Mouse (Mus musculus) CD4-positive, CD25-positive, alpha-beta regulatory T cell, adult 2 months (primary cell): Measurements from ENCODE around the gene Il2rb.

Source experiments
- DNase-seq: peaks from one replicate; pipeline ENCODE4 v3.0.0-alpha.2; 2012; ENCODE audit warnings: low read depth, low spot score

Gene Il2rb

DNA sequence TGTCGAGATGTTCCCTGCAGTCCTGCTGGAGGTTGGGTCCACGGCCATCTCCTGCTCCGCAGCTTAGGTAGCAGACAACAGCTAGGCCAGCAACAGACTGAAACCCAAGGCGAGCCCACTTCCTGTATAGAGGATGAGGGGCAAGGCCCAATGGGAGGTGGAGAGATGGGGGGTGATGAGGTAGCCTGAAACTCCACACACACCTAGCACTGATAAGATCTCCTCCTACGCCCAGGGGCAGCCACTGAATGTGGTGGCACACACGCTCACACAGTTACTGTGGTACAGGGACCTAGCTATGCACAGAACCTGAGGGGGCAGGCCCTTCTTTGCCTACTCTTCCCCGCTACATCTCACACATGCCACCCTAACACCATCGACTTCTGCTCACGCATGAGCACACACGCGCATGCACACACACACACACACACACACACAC, at the start of gene Il2rb:
Il2rb (minus strand) TSS at position 304 of the 439 bp plus-strand sequence.
- DNase-seq, result peak; percentile 93

DNA sequence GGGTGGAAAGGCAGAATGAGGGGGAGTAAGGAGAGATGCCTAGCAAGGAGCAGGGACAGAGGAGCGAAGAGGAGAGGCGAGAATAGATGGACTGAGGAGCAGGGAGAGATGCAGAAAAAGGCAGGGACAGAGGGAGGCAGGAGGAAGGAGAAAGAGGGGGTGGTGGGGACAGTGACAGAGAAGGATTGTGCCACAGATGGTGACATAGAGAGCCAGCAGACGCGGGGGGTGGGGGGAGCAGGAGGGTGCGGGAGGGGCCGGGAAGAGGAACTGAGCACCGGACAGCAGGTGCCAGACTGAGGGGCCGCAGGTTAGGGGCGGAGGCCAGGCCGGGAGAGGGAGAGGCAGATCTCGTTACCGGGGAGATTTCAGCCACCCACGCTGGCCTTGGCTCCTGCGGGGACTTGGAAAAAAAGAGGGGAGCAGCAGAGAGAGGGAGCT, 49.5 kb upstream of the Il2rb start, which contains the start of gene Sstr3:
Sstr3 (minus strand) TSS at position 125 of the 441 bp plus-strand sequence.
- DNase-seq, result no peak

DNA sequence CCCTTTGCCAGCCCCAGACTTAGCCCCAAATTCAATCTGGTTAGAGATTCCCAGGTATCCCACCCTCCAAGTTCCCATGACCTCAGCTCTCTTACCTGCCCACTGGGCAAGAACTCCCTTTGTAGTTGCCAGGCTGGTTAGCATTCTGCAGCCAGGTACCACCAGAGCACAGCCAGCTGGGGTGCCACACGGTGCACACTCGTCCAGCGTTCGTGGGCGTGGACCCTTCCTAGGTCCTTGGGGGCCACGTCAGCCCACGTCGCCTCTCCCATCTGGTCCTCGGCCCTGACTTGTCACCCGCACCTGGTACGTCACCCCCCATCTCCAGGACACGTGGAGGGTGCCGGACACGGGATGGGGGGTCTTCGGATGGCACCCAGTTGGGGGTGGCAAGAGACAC, 49.0 kb upstream of the Il2rb start:
- no peak for DNase-seq

- no peak for DNase-seq
These were observed 47.8 kb upstream of the Il2rb start for GRCm38 (mm10) chr15:78542767-78543303.

DNA sequence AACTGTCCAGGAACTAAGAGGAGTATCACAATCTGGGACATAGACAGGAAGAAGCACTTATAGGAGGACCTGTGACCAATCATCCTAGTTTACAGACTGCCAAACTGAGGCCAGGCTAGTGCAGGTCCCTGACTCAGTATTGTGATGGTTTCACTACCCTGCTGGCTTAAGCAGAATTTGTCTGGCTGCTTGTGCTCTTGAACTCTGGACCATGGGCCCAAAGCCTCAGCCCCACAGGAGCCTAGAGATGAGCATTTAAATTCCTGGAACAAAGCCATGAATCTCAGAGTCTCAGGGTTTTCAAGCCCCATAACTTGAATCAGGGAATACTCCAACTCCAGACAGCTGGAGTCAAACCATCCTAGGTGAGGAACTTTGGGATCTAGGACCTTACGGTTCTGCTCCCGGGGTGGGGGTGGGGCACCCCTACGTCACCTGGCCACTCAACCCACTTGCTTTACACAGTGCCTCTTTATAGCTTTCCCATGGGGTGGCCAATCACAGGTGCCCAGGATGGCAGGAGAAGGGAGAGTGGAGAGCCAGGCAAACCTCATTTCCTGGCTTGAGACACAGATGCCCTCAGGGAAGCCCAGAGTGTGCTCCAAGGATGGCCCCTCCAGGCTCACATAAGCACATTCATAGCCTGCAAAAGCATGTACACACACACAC, 47.2 kb upstream of the Il2rb start:
- DNase-seq, result no peak

DNA sequence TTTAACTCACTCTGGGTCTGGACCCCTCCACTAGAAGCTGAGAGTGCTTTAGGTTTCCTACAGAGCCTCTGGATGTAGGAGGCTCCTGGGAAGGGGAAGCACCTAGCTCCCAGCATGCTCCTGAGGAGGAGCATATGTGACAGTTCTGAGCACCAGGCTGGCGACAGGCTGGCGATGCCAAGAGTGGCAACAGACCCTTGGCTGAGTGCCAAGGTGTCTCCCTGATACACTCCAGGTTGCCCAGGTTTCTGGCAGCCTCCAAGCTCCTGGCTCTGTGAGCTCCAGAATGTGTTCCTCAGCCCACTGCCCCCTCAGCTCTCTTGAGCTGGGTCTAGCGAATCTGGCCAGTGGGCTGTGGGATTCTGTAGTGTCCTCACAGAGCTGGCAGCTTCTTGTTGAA, 46.5 kb upstream of the Il2rb start:
- DNase-seq, result no peak

DNA sequence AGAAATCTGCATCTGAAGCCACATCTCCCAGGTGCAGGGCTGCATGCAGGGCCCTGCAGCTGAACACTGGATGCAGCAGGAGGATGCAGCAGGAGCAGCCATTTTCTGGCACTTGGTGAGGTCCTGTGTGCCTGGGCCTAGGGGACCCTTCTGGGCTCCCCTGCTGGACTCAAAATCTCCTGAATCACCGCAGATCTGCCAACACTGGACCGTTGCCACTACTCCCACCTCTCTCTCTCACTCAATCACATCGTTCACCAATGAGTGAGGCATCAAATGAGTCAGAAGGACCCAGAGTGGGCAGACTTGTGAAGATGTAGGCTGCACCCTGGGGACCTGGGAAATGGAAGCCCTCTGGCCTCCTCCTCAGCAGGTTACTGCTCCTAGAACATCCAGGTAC, 46.0 kb upstream of the Il2rb start:
- DNase-seq, result no peak

- DNase-seq, result no peak
These were observed 40.8 kb upstream of the Il2rb start for GRCm38 (mm10) chr15:78535723-78536421.

GRCm38 (mm10) chr15:78533346-78533835, 38.3 kb upstream of the Il2rb start:
- DNase-seq, result no peak

DNA sequence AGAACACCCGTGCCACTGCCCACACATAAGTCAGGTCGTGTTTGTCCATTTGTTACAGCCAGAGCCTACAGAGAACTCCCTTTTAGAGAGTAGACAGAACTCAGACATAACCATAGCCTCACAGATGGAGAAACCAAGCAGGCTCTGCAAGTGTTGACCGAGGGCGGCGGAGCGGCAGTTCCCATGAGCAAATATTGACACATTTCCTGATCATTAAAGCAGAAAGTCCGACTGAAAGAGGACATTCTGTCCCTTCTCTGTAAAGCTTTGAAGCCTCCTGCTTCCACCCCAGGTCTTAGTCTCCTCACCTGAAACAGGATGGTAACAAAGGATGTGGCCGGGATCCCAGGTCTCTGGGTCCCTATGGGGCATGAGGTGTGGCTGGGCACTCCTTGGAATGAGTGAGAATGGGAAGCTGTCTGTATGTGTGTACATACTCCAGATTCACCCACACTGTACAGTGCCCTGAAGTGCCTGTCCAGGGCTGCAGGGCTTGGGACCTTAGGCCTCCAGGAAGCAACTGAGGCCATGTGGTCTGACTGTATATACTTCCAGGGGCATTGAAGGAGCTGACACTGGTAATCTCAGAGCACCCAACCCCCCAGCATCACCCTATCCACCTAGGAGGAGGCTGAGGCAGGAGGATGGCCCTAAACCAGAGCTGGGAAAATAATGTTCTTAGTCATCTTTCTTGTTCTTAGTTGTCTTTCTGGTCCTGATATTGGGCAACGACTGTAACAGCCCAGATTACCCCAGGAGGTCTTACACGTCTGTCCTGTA, 37.7 kb upstream of the Il2rb start:
- no peak for DNase-seq

GRCm38 (mm10) chr15:78531901-78532469, 36.9 kb upstream of the Il2rb start:
- peak; percentile 99 for DNase-seq

- no peak for DNase-seq
These were observed 36.3 kb upstream of the Il2rb start for GRCm38 (mm10) chr15:78531451-78531720.

- no peak for DNase-seq
These were observed 35.8 kb upstream of the Il2rb start, which contains the start of gene C1qtnf6 for GRCm38 (mm10) chr15:78530671-78531450. Gene C1qtnf6, minus strand, starts transcription at chr15:78531416.

DNA sequence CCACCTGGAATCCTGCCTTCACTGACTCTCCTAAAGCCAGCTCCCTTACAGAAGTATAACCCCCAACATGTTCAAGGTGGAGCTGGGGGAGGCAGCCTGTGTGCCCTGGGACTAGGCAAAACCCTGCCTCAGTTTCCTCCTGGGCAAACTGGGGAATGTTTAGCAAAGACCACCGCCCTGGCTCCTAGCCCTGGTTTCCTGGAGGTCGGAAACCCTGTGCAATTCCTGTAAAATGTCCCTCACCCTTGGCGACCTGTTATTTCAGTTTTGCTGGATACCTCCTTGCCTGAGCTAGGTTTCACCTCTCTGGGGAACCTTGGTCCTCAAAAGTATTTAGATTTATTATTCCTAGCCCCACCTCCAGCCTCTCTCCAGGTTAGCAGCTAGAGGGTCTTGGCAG, 35.1 kb upstream of the Il2rb start:
- DNase-seq, result no peak

DNA sequence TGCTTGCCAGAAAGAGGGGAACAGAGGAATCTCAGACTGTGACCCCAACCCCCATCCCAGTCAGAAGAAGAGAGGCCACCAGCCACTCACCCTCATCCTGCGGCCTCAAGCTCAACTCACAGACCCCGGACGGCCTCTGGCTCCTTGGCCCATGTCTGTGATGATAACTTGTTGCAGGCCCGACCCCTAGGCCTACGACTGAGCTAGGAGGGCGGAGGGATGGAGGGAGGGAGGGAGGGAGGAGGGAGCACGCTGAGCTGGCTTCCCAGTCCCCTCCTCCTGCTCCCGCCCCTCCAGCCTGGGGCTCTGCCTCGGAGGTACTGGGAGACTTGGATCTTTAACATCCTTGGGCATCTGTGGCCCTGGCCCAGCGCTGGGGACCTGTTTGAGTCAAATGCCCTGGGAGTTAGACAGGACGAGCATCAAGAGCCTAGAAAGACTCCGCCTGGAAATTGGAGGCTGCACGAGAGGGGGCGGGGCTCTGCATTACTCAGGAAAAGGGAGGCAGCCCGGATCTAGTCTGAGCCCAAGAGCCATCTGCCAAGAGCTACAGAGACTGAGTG, 34.4 kb upstream of the Il2rb start:
- DNase-seq, result no peak

- peak; percentile 71 for DNase-seq
These were observed 33.8 kb upstream of the Il2rb start for GRCm38 (mm10) chr15:78528726-78529411.

- DNase-seq, result peak; percentile 84
These were observed 32.9 kb upstream of the Il2rb start for GRCm38 (mm10) chr15:78527973-78528372.

GRCm38 (mm10) chr15:78524163-78524562, 29.1 kb upstream of the Il2rb start:
- DNase-seq, result no peak

- no peak for DNase-seq
These were observed 26.8 kb upstream of the Il2rb start for GRCm38 (mm10) chr15:78521892-78522291.

DNA sequence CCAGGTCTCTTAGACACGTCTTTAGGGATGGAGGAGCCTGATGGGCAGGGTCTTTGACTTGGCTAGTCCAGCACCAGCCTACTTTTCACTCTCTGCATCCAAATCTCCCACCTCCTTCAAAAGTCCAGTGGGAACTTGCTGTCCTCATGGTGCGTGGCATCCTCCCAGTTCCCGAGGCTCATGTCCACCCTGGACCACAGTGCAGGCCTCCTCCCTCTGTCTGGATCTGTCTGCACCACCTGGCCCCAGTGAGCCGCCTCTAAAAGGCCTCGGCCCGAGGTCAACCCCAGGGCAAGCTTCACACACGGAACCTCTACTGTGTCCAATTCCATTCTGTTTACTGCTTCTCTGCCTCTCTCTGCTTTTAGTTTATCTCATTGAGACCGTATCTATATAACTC, 26.3 kb upstream of the Il2rb start:
- no peak for DNase-seq
